Mouse (Mus musculus): ENCODE measurements at regions not wholly inside any gene's neighbourhood (a gene's known extent, or its start where the extent isn't known, plus 50 kb on each side); places are given as distances from the start of the nearest gene placed in this dataset.
A peak's percentile ranks its signal among the peaks of the same experiment; 100 is the strongest.

DNA sequence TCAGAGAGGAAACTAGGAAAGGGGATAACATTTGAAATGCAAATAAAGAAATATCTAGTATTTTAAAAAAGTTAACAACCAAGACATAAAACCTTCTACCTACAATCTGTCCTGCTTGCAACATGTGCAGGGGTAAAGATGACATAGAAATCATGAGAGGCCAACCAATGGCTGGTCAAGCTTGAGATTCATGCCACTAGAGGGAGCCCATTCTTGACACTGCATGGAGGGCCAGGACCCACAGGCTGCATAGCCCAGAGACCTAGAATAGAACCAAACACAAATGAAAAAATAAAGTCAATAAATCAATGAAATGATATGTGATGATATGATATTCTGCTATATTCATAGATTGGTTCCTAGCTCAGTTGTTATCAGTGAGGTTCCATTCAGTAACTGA lies 89.9 kb upstream of the Ndst3 start:
- no peaks in the 10 kb centered on the region for H3K4me1 ChIP-seq (ENCODE audit: control insufficient read depth in 1 of 2, insufficient read depth in 2 of 2)
- H3K9me3 ChIP-seq (replicated peaks; ENCODE audit: low read length) = no peaks in the 10 kb centered on the region
- dilution Hi-C loops (cut with MboI; ENCODE audit: extremely low pct_ligation_motif_present, extremely low pct_unique_long_range_greater_than_20kb, low sequenced_read_pairs) (no loop called here), in situ Hi-C loops (cut with MboI; ENCODE audit: low pct_ligation_motif_present, low pct_unique_long_range_greater_than_20kb, low sequenced_read_pairs) (no loop called here)
- no peak overlapping the region for H3K9ac ChIP-seq (ENCODE audit: insufficient read depth, low read depth)
- peak; percentile 33 for DNase-seq (ENCODE audit: extremely low read depth)
- no peaks in the 10 kb centered on the region for H3K36me3 ChIP-seq (replicated peaks in 1 of 2; ENCODE audit: control insufficient read depth in 1 of 2, insufficient read depth in 1 of 2, low read length in 1 of 2)
- H3K4me3 ChIP-seq (replicated peaks in 1 of 3; ENCODE audit: low read depth in 2 of 3, low read length in 2 of 3, poor library complexity in 1 of 3) = no peak overlapping the region
- TF ChIP-seq CTCF (conservative IDR thresholded peaks at IDR 0.05 in 1 of 2, IDR thresholded peaks at IDR 0.05 in 1 of 2; ENCODE audit: low read depth in 2 of 2, low read length in 2 of 2) (peak; percentile 14 to 72; a peak in 2 of 4 replicates), CHD2 (IDR thresholded peaks at IDR 0.05; ENCODE audit: low read length) (no peak), HCFC1 (IDR thresholded peaks at IDR 0.05; ENCODE audit: low read depth, low read length) (no peak), SMC3 (IDR thresholded peaks at IDR 0.05; ENCODE audit: low read depth, low read length) (peak; percentile 73), RAD21 (IDR thresholded peaks at IDR 0.05; ENCODE audit: low read depth, low read length) (peak; percentile 55)
- no peaks in the 10 kb centered on the region for H3K79me2 ChIP-seq (replicated peaks; ENCODE audit: control insufficient read depth, extremely low read depth, insufficient read depth, poor library complexity, severe bottlenecking)
- no peak overlapping the region for H3K27ac ChIP-seq (ENCODE audit: insufficient read depth, low read depth)
- no peak overlapping the region for H3K4me2 ChIP-seq (ENCODE audit: insufficient read depth, low read depth, poor library complexity, severe bottlenecking)
- H3K27me3 ChIP-seq (replicated peaks) = no peaks in the 10 kb centered on the region

DNA sequence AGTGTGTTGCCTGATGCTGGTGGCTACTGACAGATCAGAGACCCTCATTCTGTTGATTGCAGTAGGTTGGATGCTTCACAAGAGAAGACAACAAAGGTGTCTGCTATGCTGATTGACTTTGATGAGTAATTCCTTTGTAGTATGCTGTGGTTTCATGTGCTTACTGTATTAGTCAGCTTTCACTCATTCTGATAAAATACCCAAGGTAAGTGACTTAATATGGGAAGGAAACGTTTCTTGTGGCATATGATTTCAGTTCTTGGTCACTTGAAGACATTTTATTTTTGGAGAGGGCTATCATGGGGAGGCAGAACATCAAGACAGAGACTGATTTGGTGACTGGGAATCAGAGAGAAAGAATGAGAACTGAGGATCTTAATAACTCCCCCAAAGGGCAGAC lies 90.9 kb upstream of the Ndst3 start:
- Histone ChIP-seq H3K79me2 (replicated peaks; ENCODE audit: control insufficient read depth, extremely low read depth, insufficient read depth, poor library complexity, severe bottlenecking) (no peaks in the 10 kb centered on the region), H3K4me3 (replicated peaks in 1 of 3; ENCODE audit: low read depth in 2 of 3, low read length in 2 of 3, poor library complexity in 1 of 3) (no peak overlapping the region), H3K4me1 (ENCODE audit: control insufficient read depth in 1 of 2, insufficient read depth in 2 of 2) (no peaks in the 10 kb centered on the region), H3K27ac (ENCODE audit: insufficient read depth, low read depth) (no peak overlapping the region), H3K36me3 (replicated peaks in 1 of 2; ENCODE audit: control insufficient read depth in 1 of 2, insufficient read depth in 1 of 2, low read length in 1 of 2) (no peaks in the 10 kb centered on the region), H3K27me3 (replicated peaks) (no peaks in the 10 kb centered on the region), H3K4me2 (ENCODE audit: insufficient read depth, low read depth, poor library complexity, severe bottlenecking) (no peak overlapping the region), H3K9ac (ENCODE audit: insufficient read depth, low read depth) (no peak overlapping the region), H3K9me3 (replicated peaks; ENCODE audit: low read length) (no peaks in the 10 kb centered on the region)
- in situ Hi-C loops (cut with MboI; ENCODE audit: low pct_ligation_motif_present, low pct_unique_long_range_greater_than_20kb, low sequenced_read_pairs) = no loop called here
- DNase-seq (ENCODE audit: extremely low read depth) = peak; percentile 17
- dilution Hi-C loops (cut with MboI; ENCODE audit: extremely low pct_ligation_motif_present, extremely low pct_unique_long_range_greater_than_20kb, low sequenced_read_pairs) = no loop called here
- no peak for TF ChIP-seq POLR2A (IDR thresholded peaks at IDR 0.05; ENCODE audit: low read depth, low read length)
- TF ChIP-seq UBTF (IDR thresholded peaks at IDR 0.05; ENCODE audit: low read depth, low read length) = no peak
- TF ChIP-seq JUN (IDR thresholded peaks at IDR 0.05; ENCODE audit: insufficient read depth, low read depth, low read length) = no peak
- peak; percentile 56; the same call in 1 of the 2 replicates for TF ChIP-seq IRF4 (IDR thresholded peaks at IDR 0.05; ENCODE audit: low read depth, low read length)
- no peak for TF ChIP-seq PAX5 (IDR thresholded peaks at IDR 0.05; ENCODE audit: low read length)
- TF ChIP-seq ZNF384 (IDR thresholded peaks at IDR 0.05; ENCODE audit: low read depth, low read length) = no peak
- TF ChIP-seq BHLHE40 (IDR thresholded peaks at IDR 0.05; ENCODE audit: low read depth, low read length) = peak; percentile 67
- TF ChIP-seq EP300 (IDR thresholded peaks at IDR 0.05; ENCODE audit: low read length) = peak; percentile 51; the same call in 1 of the 2 replicates

DNA sequence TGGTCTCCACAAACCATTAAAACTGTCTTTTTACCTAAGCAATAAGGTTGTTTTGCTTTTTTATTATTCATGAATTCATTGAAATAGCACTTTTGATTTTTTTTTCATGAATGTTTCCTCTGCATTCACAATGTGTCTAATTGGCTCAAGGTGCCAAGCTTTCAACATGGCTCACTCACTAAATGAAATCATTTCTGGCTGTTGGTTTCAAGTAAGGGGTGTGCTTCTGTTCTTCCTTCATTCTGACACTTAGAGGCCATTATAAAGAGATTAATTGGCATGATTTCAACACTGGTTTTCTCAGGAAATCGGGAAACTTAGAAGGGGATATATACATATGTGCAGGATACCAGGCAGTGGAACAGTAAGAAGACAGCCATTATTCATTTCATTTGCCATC lies 93.5 kb upstream of the Ndst3 start:
- Histone ChIP-seq H3K4me1 (ENCODE audit: control insufficient read depth in 1 of 2, insufficient read depth in 2 of 2) (no peaks in the 10 kb centered on the region), H3K36me3 (replicated peaks in 1 of 2; ENCODE audit: control insufficient read depth in 1 of 2, insufficient read depth in 1 of 2, low read length in 1 of 2) (no peaks in the 10 kb centered on the region), H3K4me3 (replicated peaks in 1 of 3; ENCODE audit: low read depth in 2 of 3, low read length in 2 of 3, poor library complexity in 1 of 3) (no peak overlapping the region), H3K79me2 (replicated peaks; ENCODE audit: control insufficient read depth, extremely low read depth, insufficient read depth, poor library complexity, severe bottlenecking) (no peaks in the 10 kb centered on the region), H3K9ac (ENCODE audit: insufficient read depth, low read depth) (no peak overlapping the region), H3K27me3 (replicated peaks) (no peaks in the 10 kb centered on the region), H3K4me2 (ENCODE audit: insufficient read depth, low read depth, poor library complexity, severe bottlenecking) (no peak overlapping the region), H3K27ac (ENCODE audit: insufficient read depth, low read depth) (no peak overlapping the region), H3K9me3 (replicated peaks; ENCODE audit: low read length) (no peaks in the 10 kb centered on the region)
- no peak for DNase-seq (ENCODE audit: extremely low read depth)
- TF ChIP-seq HCFC1 (IDR thresholded peaks at IDR 0.05; ENCODE audit: low read depth, low read length) (no peak), EP300 (IDR thresholded peaks at IDR 0.05; ENCODE audit: low read length) (no peak), RAD21 (IDR thresholded peaks at IDR 0.05; ENCODE audit: low read depth, low read length) (no peak), ETS1 (conservative IDR thresholded peaks at IDR 0.05; ENCODE audit: low read depth, low read length) (no peak), POLR2AphosphoS2 (IDR thresholded peaks at IDR 0.05; ENCODE audit: low read depth, low read length) (no peak), POLR2A (IDR thresholded peaks at IDR 0.05; ENCODE audit: low read depth, low read length) (no peak), ZMIZ1 (IDR thresholded peaks at IDR 0.05; ENCODE audit: low read depth, low read length) (no peak), SMC3 (IDR thresholded peaks at IDR 0.05; ENCODE audit: low read depth, low read length) (no peak), NELFE (IDR thresholded peaks at IDR 0.05; ENCODE audit: low read depth, low read length) (no peak)
- in situ Hi-C loops (cut with MboI; ENCODE audit: low pct_ligation_motif_present, low pct_unique_long_range_greater_than_20kb, low sequenced_read_pairs) (no loop called here), dilution Hi-C loops (cut with MboI; ENCODE audit: extremely low pct_ligation_motif_present, extremely low pct_unique_long_range_greater_than_20kb, low sequenced_read_pairs) (no loop called here)
